Mouse (Mus musculus): ENCODE data around the gene Krtap12-1. TPM values are rescaled to one million over a fixed set of nuclear protein-coding genes. Genes with fewer than 3 reads are reported as not detected.
"Not testable (repeated sequence)": the region's sequence is repeated elsewhere in the genome, so short reads cannot be mapped to it uniquely, and the experiment has no call there.

Krtap12-1 gene
- total RNA-seq, 4 experiments from 2014 or later: not detected

- not testable (repeated sequence) for DNase-seq (ENCODE audit: low spot score in 2 of 2)
Observed at GRCm38 (mm10) chr10:77741924-77742688, 21.7 kb downstream of the Krtap12-1 start, which contains the start of gene Gm18596. Gm18596 (minus strand) TSS chr10:77742638.

GRCm38 (mm10) chr10:77750686-77751085 lies 30.3 kb downstream of the Krtap12-1 start:
- not testable (repeated sequence) for DNase-seq (ENCODE audit: low spot score in 2 of 2)

DNA sequence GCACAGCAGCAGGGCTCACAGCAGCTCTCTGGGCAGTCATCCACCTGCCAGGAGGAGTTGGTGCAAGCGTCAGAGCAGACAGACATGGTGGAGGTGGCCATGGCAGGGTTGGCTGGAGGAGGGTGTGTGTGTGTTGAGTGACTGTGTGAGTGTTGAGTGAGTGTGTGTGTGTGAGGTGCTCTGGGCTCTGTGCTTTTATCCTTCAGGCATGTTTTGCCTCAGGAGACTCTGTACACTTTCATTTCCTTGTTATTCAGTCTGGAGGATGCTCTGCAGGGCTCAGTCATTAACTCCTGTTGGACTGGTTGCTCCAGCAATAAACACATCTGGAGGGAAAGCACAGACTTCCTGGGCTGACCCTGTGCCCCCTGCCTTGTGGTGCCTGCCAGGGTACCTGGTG lies 30.9 kb downstream of the Krtap12-1 start, which contains the start of gene Gm9736:
TSS of gene Gm9736 (minus strand) at position 101 of the 400 bp plus-strand sequence.
- not testable (repeated sequence) for DNase-seq (ENCODE audit: low spot score in 2 of 2)

GRCm38 (mm10) chr10:77752312-77752711 lies 31.9 kb downstream of the Krtap12-1 start:
- DNase-seq (ENCODE audit: low spot score in 2 of 2): not testable (repeated sequence)

DNA sequence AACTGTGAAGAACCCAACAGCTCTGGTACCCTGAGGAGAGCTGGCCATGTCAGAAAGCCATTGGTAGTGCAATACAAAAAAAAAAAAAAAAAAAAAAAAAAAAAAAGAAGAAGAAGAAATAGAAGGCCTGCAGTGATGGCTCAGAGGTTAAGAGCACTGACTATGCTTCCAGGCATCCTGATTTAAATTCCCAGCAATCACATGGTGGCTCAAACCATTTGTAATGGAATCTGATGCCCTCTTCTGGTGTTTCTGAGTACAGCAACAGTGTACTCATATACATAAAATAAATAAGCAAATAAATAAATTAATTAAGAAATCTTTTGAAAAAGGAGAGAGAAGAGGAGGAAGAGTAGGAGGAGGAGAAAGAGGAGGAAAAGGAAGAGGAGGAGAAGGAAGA lies 33.0 kb downstream of the Krtap12-1 start:
- no peak for DNase-seq (ENCODE audit: low spot score in 2 of 2)

GRCm38 (mm10) chr10:77759582-77759981 lies 39.2 kb downstream of the Krtap12-1 start, which contains the start of gene Gm3233:
Gm3233 (minus strand) TSS chr10:77759682.
- DNase-seq (ENCODE audit: low spot score in 2 of 2): not testable (repeated sequence)

DNA sequence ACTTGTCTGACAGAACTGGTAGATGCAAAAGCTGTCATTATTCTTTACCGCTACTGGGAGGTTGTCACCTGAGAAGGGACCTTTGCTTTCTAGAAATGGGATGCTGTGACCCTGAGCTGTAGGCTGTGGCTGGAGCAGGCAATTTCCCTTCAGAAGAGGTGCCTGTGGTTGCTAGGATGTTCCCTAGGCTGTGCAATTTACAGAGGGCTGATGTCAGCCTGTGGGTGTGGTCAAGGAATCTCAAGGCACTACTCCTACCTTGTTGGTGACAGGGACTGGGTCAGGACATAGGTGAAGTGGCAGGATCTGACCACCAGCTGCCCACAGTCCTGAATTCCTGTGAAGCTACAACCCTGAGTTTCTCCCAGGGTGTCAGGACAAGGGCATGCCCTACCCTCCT lies 49.3 kb downstream of the Krtap12-1 start:
- DNase-seq (ENCODE audit: low spot score in 2 of 2): no peak

Other genes with a start within 250 kb of the Krtap12-1 start
- 1 to 10 TPM; 4.4 to 7.3 (median 5.9) TPM for gene Fam207a, start 204.8 kb upstream of the Krtap12-1 start, total RNA-seq (2022)
- gene Itgb2, start 190.3 kb upstream of the Krtap12-1 start, total RNA-seq (2022): under 1 TPM; 0.48 to 0.99 (median 0.88) TPM
- gene Pttg1ip, start 138.9 kb upstream of the Krtap12-1 start, total RNA-seq (2022): 10 to 100 TPM; 15.4 to 30.1 (median 25.8) TPM
- gene Sumo3, start 114.5 kb upstream of the Krtap12-1 start, total RNA-seq (2022): 10 to 100 TPM; 38.7 to 59.9 (median 41.6) TPM
- gene Gm49325, start 114.4 kb upstream of the Krtap12-1 start, total RNA-seq (2022): 10 to 100 TPM in 2 of 4 experiments, 1 to 10 TPM in 2; 5.7 to 18.3 (median 11.6) TPM
- 100 to 1,000 TPM in 2 of 4 experiments, 10 to 100 TPM in 2; 81.6 to 141 (median 104) TPM for gene Ube2g2, start 98.3 kb upstream of the Krtap12-1 start, total RNA-seq (2022)
- not detected for gene Tspear, start 34.0 kb upstream of the Krtap12-1 start, total RNA-seq (2022)
- gene Gm19402, start 29.8 kb upstream of the Krtap12-1 start, total RNA-seq (2022): not detected
- not detected for gene Gm9508, start 23.4 kb upstream of the Krtap12-1 start, total RNA-seq (2022)
- gene Gm10272, start 14.0 kb upstream of the Krtap12-1 start, total RNA-seq (2022): not detected
- gene Gm10024, start 9.1 kb upstream of the Krtap12-1 start, total RNA-seq (2022): not detected
- not detected for gene Gm10142, start 4.8 kb upstream of the Krtap12-1 start, total RNA-seq (2022)
- gene Gm10100, start 5.9 kb downstream of the Krtap12-1 start, total RNA-seq (2022): not detected
- not detected for gene Gm18596, start 22.0 kb downstream of the Krtap12-1 start, total RNA-seq (2022)
- not detected for gene Gm9736, start 30.8 kb downstream of the Krtap12-1 start, total RNA-seq (2022)
- not detected for gene Gm3233, start 39.1 kb downstream of the Krtap12-1 start, total RNA-seq (2022)
- gene Gm3238, start 50.7 kb downstream of the Krtap12-1 start, total RNA-seq (2022): not detected
- not detected for gene Gm7138, start 56.3 kb downstream of the Krtap12-1 start, total RNA-seq (2022)
- gene Gm3250, start 61.9 kb downstream of the Krtap12-1 start, total RNA-seq (2022): not detected
- gene Gm7137, start 67.6 kb downstream of the Krtap12-1 start, total RNA-seq (2022): not detected
- gene Gm9639, start 74.5 kb downstream of the Krtap12-1 start, total RNA-seq (2022): not detected
- gene Gm19668, start 78.5 kb downstream of the Krtap12-1 start, total RNA-seq (2022): not detected
- gene Gm9507, start 91.2 kb downstream of the Krtap12-1 start, total RNA-seq (2022): not detected
- not detected for gene Gm2696, start 94.1 kb downstream of the Krtap12-1 start, total RNA-seq (2022)
- gene Krtap10-4, start 106.5 kb downstream of the Krtap12-1 start, total RNA-seq (2022): not detected
- not detected for gene Krtap10-10, start 115.3 kb downstream of the Krtap12-1 start, total RNA-seq (2022)
- not detected for gene Gm36176, start 126.2 kb downstream of the Krtap12-1 start, total RNA-seq (2022)
- not detected for gene Gm10318, start 132.3 kb downstream of the Krtap12-1 start, total RNA-seq (2022)
- gene Gm3285, start 141.4 kb downstream of the Krtap12-1 start, total RNA-seq (2022): not detected
- under 1 TPM; 0.07 to 0.49 (median 0.08) TPM for gene Lrrc3, start 181.9 kb downstream of the Krtap12-1 start, total RNA-seq (2022)
- under 1 TPM in 2 of 4 experiments, not detected in 2; 0.07 to 0.20 TPM for gene Trpm2, start 250.0 kb downstream of the Krtap12-1 start, total RNA-seq (2022)